Mouse (Mus musculus) frontal cortex, postnatal 14 days (tissue): Measurements from ENCODE around the gene Map4.

Source experiments
- DNase-seq, 2 experiments: peaks; one replicate each; pipeline ENCODE4 v3.0.0; 2022; ENCODE audit warnings: low spot score in 2 of 2

Map4 gene

DNA sequence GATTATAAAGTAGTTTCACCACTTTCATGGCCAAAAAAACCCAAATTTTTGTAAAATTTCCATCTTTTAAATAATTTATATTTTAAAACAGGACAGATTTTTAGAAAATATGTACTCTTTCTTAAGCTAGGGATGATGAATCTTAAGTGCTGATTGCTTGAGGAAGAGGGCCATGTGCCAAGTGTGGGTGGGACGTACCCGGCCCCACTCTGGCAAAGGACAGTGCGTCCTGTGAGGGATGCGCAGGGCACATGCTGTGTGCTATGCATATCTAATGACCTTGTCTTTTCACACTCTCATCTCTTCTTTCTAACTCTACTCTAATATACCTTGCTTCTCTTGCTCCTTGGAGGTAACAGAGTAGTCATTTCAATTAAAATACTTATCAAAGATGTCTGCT, 66.2 kb downstream of the Map4 start:
- DNase-seq, result no peak

DNA sequence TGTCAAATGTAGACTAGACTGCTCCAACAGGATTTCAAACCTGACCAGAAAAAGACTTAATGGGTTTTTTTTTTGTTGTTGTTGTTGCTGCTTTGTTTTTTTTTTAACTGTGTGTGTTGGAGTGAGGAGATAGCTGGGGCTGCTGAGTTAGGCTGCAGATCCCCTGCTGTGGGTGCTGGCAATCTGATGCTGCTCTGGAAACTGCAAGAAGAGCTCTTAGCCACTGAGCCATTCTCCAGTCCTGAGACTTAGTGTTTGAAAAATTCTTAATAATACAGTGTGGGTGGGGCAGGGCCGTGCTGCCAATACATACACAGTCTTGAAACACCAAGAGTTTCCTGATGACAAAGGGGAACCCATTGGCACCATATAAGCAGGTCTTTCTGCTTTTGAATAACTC, 70.7 kb downstream of the Map4 start:
- no peak for DNase-seq

DNA sequence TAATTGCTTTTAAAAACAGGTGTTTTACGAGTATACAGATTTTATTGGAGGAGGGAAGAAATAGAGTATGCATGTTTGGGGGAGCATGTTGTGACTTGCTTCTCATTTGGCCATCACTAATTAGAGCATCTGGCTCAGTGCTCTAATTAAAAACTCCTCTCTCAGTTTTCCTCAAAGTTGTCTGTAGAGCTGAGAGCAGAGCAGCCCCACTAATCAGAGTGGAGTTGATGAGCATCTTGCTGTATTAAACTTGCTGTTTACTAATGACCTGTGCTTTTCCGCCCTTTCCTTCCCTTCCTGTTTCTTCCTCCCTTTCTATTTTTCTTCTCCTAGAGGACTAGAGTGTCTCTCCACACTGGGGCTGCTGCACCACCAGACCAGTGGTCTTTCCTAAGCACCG, 71.2 kb downstream of the Map4 start:
- no peak for DNase-seq

DNA sequence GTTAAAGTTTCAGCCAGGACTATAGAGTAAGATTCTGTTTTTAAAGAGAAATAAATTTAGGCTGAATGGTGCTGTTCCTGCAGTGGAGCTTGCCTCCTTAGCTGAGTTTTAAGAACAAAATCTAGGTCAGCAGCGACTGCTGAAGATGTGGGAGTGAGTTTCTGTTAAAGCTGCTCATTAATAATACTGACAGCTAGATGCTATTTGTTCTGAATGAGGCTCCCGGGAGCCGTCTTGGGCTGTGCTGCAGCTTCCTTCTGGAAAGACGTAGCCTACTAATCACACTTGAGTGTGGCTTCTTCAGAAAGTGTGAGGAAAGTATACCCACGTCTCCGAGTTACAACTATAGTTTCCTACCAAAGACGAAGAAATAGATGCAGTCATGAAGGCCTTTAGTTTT, 88.0 kb downstream of the Map4 start:
- peak in 1 of 2 experiments; percentile 15 for DNase-seq

GRCm38 (mm10) chr9:110020405-110020804, 89.1 kb downstream of the Map4 start:
- no peak for DNase-seq

DNA sequence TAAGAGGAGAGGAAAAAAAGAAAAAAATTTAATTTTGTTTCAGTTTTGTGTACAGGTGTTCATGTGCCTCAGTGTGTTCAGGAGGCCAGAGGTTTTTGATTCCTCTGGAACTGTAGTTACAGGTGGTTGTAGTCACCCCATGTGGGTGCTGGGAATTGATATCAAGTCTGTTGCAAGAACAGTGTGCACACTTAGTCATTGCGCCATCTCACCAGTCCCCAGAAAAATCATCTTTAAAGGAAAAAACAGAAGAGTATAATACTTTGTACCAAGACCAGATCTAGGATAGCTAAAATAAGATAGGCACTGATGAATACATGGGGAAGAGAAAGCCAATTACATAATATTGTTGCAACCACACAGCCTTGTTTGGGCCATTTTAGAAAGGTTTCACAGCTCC, 90.2 kb downstream of the Map4 start:
- no peak for DNase-seq

- DNase-seq, result no peak
Observed at GRCm38 (mm10) chr9:110022151-110022550, 90.9 kb downstream of the Map4 start.

GRCm38 (mm10) chr9:110035091-110035490, 103.8 kb downstream of the Map4 start:
- DNase-seq, result no peak

DNA sequence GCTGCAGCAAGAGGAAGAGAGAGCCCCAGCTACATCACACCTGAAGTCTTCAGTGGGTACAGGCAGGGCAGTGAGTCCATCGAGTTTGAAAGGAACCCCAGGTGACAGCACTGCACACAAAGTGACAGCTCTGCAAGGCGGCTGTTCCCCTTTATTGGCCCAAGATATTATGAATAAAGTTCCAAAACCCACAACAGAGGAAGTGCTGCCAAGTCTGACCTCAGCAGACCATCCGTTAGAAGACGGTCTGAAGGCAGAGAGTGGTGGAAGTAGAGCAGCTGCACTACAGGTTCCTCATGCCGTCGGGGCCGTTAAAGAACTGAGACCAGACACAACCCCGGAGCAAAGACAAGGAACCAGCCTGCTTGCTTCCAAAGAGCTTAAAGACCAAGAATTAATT, 106.6 kb downstream of the Map4 start:
- DNase-seq, result no peak

GRCm38 (mm10) chr9:110038485-110038884, 107.2 kb downstream of the Map4 start:
- DNase-seq, result no peak

DNA sequence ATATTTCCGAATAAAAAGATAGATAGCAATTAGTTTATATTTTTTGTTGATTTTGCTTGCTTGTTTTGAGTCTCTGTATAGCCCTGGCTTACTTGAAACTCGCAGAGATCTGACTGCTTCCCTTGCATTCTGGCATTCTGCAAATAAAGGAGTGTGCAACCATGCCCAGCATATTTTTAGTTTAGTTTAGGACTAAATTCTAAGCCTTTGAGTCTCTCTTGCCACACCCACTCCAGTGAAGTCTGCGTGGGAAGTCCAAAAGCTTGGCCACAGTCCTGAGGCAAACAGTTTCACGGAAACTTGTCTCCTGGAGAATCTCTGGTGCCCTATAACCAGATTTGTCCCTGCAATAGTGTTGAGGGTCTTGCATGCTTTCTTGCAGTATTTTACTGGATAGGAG, 113.1 kb downstream of the Map4 start:
- DNase-seq, result no peak

DNA sequence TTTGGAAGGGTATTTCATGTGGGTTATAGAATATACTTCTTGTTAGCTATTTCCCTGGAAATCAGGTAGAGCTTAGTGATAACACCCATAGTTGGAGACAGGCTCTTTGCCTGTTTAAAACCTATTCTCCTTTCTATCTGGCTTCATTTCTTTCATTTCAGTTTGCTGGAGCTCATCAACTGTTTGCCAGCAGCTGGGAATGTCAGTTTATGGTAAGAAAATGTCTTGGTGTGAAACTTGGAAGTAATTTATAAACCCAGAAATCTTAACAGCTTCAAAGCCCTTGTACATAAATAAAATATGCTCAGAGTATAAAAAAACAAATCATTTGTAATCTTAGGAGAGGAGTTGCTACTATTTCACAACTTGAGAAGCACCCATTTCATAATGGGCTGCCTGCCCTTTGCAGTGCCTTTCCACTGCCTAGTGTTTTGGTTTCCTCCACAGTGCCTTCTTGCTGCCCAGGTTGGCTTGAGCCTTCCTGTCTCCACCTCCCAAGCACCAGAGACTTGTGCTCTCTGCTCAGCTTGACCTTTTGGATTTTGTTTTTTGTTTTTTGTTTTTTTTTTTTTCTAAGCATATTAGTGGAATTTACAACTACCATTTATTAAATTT, 114.6 kb downstream of the Map4 start:
- DNase-seq, result no peak

DNA sequence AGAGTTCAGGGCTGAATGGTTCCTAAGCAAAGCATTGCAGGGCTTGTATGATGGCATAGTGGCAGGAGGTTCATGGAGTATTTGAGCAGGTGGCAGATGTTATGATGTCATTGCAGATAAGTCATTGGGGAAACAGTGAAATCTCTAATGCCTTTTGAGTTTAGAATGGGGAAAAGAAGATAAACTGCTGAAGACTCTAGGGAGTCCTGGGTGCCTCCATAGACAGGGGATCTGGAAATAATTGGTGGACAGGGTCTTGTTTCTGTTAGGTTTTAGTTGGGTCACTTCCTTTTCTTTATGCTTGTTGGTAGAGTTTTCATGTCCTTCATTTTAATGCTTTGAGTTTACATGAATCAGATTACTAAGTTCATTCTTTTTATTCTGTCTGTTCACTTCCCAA, 116.0 kb downstream of the Map4 start:
- no peak for DNase-seq

- DNase-seq, result no peak
Observed at GRCm38 (mm10) chr9:110047857-110048256, 116.6 kb downstream of the Map4 start.

GRCm38 (mm10) chr9:110051184-110051583, 119.9 kb downstream of the Map4 start:
- DNase-seq, result no peak

DNA sequence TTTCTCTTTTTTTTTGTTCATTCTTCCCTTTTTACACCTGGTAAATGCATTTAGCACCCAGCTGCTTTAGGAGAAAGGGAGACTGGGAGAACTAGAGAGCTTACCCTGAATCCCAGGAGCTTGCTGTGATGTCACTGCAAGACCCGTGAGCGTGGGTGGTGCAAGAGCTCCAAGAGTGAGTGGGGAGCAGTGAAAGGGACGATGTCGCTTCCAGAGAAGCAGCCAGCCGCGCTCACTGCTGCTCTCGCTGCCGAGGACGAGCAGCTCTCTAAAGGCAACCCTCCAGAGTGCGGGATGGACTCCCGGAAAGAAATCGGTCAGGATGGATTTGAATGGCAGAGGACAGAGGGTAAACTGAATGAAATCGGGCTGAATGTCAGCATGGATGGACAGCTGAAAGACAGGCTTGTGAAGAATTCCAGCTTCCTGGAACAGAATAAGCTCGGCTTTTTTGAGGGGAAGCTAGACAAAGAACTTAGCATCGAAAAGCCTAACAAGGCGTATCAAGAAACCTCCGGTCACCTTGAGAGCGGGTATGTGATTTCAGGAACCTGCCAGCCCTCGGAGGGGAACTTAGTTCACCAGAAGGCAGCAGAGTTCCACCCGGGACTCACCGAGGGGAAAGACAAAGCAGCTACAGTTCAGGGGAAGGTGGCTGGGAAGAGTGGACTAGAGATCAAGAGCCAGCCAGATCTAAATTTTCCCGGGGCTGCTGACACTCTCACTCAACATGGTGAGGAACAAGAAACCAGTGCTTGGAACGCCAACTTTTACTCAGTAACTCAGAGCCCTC, 120.8 kb downstream of the Map4 start:
- DNase-seq, result peak; percentile 63 to 73

DNA sequence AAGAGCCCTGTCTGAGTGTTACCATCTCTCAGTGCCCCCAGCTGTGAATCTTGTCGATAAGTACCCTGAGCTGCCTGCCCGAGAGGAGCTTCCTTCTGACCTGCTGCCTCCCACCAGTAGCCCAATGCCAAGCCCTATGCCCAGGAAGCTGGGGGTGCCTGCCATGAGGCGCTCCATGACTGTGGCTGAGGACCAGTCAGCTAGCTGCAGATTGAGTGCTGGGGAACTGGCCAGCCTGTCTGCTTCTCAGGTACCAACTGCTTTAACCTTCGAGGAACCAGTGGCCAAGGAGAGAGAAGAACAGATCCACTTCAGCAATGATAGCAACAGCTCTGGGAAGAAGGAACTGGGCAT, 121.7 kb downstream of the Map4 start:
- DNase-seq, result no peak

GRCm38 (mm10) chr9:110053305-110054079, 122.2 kb downstream of the Map4 start:
- DNase-seq, result peak; percentile 41 to 61

- no peak for DNase-seq
Observed at GRCm38 (mm10) chr9:110054080-110054421, 122.8 kb downstream of the Map4 start.

DNA sequence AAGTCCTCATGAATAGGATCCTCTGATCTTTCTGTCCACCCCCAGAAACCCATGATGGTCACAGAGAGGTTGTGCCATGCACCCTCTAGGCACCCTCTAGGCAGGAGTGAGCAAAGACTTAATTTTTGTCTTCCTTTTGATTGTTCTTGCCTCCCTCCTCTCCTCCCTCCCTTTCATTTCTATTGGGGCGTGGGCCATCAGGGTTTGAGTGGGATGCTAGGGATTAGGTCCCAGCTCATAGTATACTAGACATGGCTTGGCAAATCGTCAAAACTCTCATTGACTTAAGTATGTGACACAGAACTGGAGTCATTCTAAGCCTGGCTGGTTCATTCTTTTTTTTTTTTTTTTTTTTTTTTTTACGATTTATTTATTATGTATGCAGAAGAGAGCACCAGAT, 123.5 kb downstream of the Map4 start:
- DNase-seq, result no peak

GRCm38 (mm10) chr9:110057200-110057599, 125.9 kb downstream of the Map4 start:
- DNase-seq, result no peak

- DNase-seq, result no peak
Observed at GRCm38 (mm10) chr9:110060761-110061160, 129.5 kb downstream of the Map4 start.

DNA sequence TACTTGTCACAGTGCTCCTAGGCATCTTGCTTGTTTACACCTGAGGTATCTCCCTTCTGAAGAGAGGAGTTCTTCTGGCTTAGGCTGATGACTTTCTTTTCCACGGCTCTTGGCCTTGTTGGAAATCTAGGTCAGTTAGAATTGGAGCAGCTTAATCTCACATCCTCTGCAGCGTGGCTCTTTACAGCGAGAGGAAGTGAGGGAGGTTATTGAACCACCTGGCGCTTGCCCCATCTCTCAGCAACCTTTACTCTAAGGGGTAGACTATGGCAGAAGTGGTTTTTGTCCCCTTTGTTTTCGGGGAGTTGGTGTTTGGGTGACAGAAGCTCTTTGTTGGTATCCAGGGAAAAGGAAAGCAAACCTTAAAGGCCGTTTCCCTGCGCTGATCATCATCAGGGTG, 131.1 kb downstream of the Map4 start:
- DNase-seq, result no peak
